Mouse (Mus musculus) myocyte (in vitro differentiated cells): ENCODE data around the gene Cars2. TPM values are rescaled to one million over a fixed set of nuclear protein-coding genes. Genes with fewer than 3 reads are reported as not detected.

Source experiments
- H3K27me3 ChIP-seq: one replicate; pipeline ENCODE4 v1.6.1; 2011; ENCODE audit not compliant: control insufficient read depth, insufficient read depth, insufficient read length
- H3K36me3 ChIP-seq: one replicate; pipeline ENCODE4 v1.6.1; 2011; ENCODE audit not compliant: control insufficient read depth, insufficient read depth
- H3K4me2 ChIP-seq: one replicate; pipeline ENCODE4 v1.6.1; 2011; ENCODE audit warnings: low read depth, control low read depth
- H3K4me3 ChIP-seq: one replicate; pipeline ENCODE4 v1.5.1; 2011; ENCODE audit warnings: mild to moderate bottlenecking, control low read depth, moderate library complexity
- H3K79me2 ChIP-seq: one replicate; pipeline ENCODE4 v1.6.1; 2011; ENCODE audit not compliant: control insufficient read depth, insufficient read depth
- H3ac ChIP-seq: one replicate; pipeline ENCODE4 v1.6.1; 2011; ENCODE audit not compliant: control insufficient read depth, insufficient read length
- CEBPB ChIP-seq: IDR thresholded peaks from 2 replicates; pipeline ENCODE4 v1.6.1; 2011; ENCODE audit warnings: mild to moderate bottlenecking, moderate library complexity; ENCODE audit not compliant: poor library complexity, insufficient read depth, severe bottlenecking
- E2F4 ChIP-seq: IDR thresholded peaks from one replicate; pipeline ENCODE4 v1.6.1; 2011; ENCODE audit warnings: mild to moderate bottlenecking, control low read depth, moderate library complexity; ENCODE audit not compliant: insufficient read depth
- MAX ChIP-seq: IDR thresholded peaks from one replicate; pipeline ENCODE4 v1.6.1; 2011; ENCODE audit warnings: low read depth, mild to moderate bottlenecking, control low read depth
- MYOD1 ChIP-seq, 3 experiments: IDR thresholded peaks; one replicate each; pipeline ENCODE4 v1.6.1; 2011; ENCODE audit warnings: control low read depth in 2 of 3, low read depth in 2 of 3, mild to moderate bottlenecking in 2 of 3, moderate library complexity in 1 of 3; ENCODE audit not compliant: insufficient read length in 2 of 3, control insufficient read depth in 1 of 3
- MYOG ChIP-seq, 3 experiments: IDR thresholded peaks; one replicate each; pipeline ENCODE4 v1.6.1; 2011; ENCODE audit warnings: control low read depth in 2 of 3, low read depth in 2 of 3, mild to moderate bottlenecking in 2 of 3; ENCODE audit not compliant: insufficient read length in 2 of 3, control insufficient read depth in 1 of 3, insufficient read depth in 1 of 3
- POLR2A ChIP-seq: IDR thresholded peaks from one replicate; pipeline ENCODE4 v1.6.1; 2011; ENCODE audit warnings: low read depth, mild to moderate bottlenecking, control low read depth, moderate library complexity; ENCODE audit not compliant: insufficient read length
- POLR2AphosphoS2 ChIP-seq: IDR thresholded peaks from one replicate; pipeline ENCODE4 v1.6.1; 2011; ENCODE audit warnings: low read depth, control low read depth; ENCODE audit not compliant: insufficient read length
- REST ChIP-seq: IDR thresholded peaks from one replicate; pipeline ENCODE4 v1.6.1; 2011; ENCODE audit warnings: mild to moderate bottlenecking, control low read depth, moderate library complexity; ENCODE audit not compliant: insufficient read depth, insufficient read length
- SRF ChIP-seq: IDR thresholded peaks from one replicate; pipeline ENCODE4 v1.6.1; 2011; ENCODE audit warnings: low read depth; ENCODE audit not compliant: control insufficient read depth, insufficient read length
- TCF12 ChIP-seq: IDR thresholded peaks from one replicate; pipeline ENCODE4 v1.6.1; 2011; ENCODE audit warnings: mild to moderate bottlenecking, control low read depth; ENCODE audit not compliant: poor library complexity, insufficient read depth, severe bottlenecking
- TCF3 ChIP-seq: IDR thresholded peaks from one replicate; pipeline ENCODE4 v1.6.1; 2011; ENCODE audit warnings: low read depth, control low read depth; ENCODE audit not compliant: insufficient read length
- USF1 ChIP-seq: IDR thresholded peaks from one replicate; pipeline ENCODE4 v1.6.1; 2011; ENCODE audit warnings: low read depth, mild to moderate bottlenecking, control low read depth, moderate library complexity
- polyA plus RNA-seq: library from polyadenylated mRNA; unstranded; fragments of >200 nt; fragmentation: generic; extraction: Trizol; gene quantifications from one replicate; pipeline ENCODE4 v1.2.1, GENCODE M21; 2012; ENCODE audit warnings: missing spikeins

Gene Cars2
- polyA plus RNA-seq, 1 experiment, result 14.4 TPM

DNA sequence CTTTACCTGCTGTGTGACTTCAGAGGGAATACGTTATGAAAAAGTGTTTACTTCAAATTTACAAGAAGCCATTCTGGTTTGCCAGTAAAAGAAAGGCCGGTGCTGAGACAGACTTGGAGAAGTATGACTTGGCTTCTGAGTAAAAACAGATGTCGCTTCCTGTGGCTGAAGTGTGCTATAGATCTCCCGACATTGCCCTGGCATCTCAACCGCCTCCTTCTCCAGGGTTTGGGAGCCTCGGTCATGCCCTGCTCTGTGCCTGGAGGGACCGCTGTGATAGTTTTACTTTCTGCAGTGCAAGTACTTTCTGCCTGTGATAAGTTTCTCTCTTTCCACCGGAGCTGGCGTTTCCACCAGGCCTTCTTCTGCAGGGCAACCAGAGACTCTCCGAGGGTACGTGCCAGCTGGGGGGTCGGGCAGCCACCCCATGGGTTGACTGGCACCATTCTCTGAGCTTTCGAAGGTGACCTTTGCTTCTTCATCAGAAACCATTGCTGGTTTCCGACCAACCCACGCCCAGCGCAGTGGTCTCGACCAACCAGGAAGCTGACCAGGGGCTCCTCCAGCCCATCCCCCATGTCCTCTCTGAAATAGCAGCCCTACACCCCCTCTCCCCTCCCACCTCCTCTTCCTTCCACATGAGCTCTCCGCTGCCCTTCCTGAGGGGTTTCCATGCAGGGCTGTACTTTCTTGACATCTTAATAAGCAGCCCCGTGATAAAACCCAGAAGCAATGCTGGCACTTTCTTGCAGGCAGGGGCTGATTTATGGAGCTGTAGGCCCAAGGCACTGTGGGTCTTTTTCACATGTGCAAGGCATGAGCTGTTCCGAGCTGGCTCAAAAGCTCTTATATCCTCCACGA, 35.2 kb upstream of the Cars2 start:
- H3ac ChIP-seq, result no peak overlapping the region
- H3K36me3 ChIP-seq, result no peaks in the 10 kb centered on the region
- H3K27me3 ChIP-seq, result peaks cover 5% of the 10 kb centered on the region
- H3K79me2 ChIP-seq, result no peaks in the 10 kb centered on the region
- TF ChIP-seq MYOD1 (IDR thresholded peaks at IDR 0.05; ENCODE audit: control insufficient read depth in 1 of 3, insufficient read length in 2 of 3, low read depth in 2 of 3), result no peak
- TF ChIP-seq POLR2A, result no peak
- no peak for TF ChIP-seq MYOG (IDR thresholded peaks at IDR 0.05; ENCODE audit: control insufficient read depth in 1 of 3, insufficient read depth in 1 of 3, insufficient read length in 2 of 3, low read depth in 2 of 3)
- no peak for TF ChIP-seq USF1
- no peak for TF ChIP-seq POLR2AphosphoS2
- TF ChIP-seq TCF12, result no peak
- TF ChIP-seq CEBPB, result no peak
- TF ChIP-seq E2F4, result no peak
- no peak for TF ChIP-seq MAX
- no peak for TF ChIP-seq REST
- TF ChIP-seq SRF, result no peak
- TF ChIP-seq TCF3, result no peak
- H3K4me2 ChIP-seq, result no peak overlapping the region
- no peak overlapping the region for H3K4me3 ChIP-seq

DNA sequence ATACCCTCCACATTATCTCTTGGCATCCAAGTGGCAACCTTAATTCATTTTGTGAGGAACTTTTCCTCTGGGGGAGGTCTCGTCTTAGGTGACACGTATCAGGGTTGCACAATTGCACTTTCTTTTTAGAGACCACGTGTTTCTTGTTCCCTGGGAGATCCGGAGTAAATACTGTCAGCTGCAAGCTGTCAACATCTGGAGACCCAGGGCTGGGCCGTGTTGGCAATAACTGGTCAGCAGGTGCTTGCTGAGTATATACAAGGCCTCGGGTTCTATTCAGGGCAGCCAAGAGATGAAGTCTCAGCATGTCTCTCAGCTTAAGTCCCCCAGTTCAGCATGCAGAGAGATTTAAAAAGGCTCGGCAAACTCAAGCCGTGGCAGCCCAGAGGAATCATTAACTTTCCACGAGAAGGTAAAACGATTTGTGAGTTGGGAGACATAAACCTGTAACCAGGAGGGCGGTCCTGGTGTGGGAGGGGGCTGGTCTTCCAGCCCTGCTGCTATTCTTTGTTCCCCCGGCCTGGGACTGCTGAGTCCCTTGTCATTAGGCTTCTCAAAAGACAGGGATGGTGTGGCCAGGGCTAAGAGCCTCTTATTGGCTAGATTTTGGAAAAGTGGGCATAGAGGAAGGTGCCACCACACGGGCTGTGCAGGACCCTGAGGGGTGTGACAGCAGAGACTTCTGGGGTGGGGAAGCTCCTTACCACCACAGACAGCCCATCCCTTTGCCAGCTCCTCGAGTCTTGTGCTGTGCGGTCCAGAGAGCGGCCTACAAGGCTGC, 25.2 kb upstream of the Cars2 start:
- no peak overlapping the region for H3K4me2 ChIP-seq

DNA sequence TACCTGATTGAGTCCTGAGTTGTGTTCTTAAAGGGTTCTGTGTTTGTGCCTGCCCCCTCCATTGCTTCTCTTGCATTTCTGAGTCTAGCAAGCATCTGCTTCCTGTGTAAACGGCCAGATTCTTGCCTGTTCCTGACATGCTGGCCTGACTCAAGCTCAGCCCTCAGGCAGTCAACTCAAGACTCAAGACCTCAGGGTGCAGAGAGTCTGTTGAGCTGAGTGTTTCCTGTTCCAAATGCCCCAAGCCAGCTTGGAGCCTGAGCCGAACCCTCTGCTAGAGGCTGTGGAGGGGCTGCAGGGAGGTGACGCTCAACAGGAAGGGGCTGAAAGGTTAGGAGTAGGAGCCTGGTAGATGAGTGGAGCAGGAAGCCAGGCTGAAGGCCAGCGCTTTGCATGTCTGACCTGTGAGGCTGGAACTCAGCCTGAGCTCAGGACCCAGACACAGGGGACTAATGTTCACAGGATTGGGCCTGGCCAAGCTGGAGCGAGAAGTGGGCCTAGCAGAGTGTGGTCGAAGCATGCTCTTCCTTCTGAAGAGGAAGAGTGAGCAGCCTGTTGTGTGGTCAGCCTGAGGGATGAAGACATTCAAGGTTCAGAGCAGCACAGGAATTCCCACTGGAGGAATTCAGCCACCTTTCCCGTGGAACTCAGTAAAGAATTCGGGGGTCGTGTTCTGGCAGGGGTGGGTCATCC, 24.5 kb upstream of the Cars2 start:
- no peaks in the 10 kb centered on the region for H3K27me3 ChIP-seq
- H3K4me3 ChIP-seq, result no peak overlapping the region
- no peaks in the 10 kb centered on the region for H3K36me3 ChIP-seq
- no peak overlapping the region for H3K4me2 ChIP-seq
- no peak overlapping the region for H3ac ChIP-seq
- TF ChIP-seq SRF (no peak), TCF12 (no peak), E2F4 (no peak), POLR2AphosphoS2 (no peak), TCF3 (no peak), CEBPB (no peak), MAX (no peak), POLR2A (no peak), MYOD1 (IDR thresholded peaks at IDR 0.05; ENCODE audit: control insufficient read depth in 1 of 3, insufficient read length in 2 of 3, low read depth in 2 of 3) (no peak), MYOG (IDR thresholded peaks at IDR 0.05; ENCODE audit: control insufficient read depth in 1 of 3, insufficient read depth in 1 of 3, insufficient read length in 2 of 3, low read depth in 2 of 3) (no peak), REST (no peak), USF1 (no peak)
- H3K79me2 ChIP-seq, result no peaks in the 10 kb centered on the region

More for the DNA sequence above, 25.2 kb upstream of the Cars2 start:
- Histone ChIP-seq H3K4me3 (no peak overlapping the region), H3ac (no peak overlapping the region), H3K27me3 (no peaks in the 10 kb centered on the region), H3K36me3 (no peaks in the 10 kb centered on the region), H3K79me2 (no peaks in the 10 kb centered on the region)
- TF ChIP-seq TCF12, result no peak
- peak; percentile 42; the same call in 1 of the 2 replicates for TF ChIP-seq CEBPB
- no peak for TF ChIP-seq SRF

DNA sequence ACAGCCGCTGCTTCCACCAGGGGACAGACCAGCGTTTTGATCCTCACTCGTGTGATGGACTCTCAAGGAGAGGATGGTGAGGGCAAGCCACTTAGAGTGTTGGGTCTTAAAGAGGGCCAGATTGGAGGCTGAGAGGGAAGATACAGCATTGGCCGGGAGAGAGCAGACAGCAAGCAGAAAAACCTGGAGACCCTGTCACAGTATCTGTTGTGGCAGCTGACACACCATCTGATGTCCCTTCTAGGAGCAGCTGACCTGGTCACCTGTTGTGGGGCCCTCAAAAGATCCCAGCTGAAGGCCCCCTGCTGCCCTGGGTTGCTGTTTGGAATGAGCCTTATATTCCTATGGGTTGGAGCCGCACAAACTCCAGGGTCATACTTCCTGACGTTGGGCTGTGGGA, 21.8 kb upstream of the Cars2 start:
- Histone ChIP-seq H3K27me3 (no peaks in the 10 kb centered on the region), H3K4me2 (no peak overlapping the region), H3K79me2 (no peaks in the 10 kb centered on the region), H3K4me3 (no peak overlapping the region), H3ac (no peak overlapping the region), H3K36me3 (no peaks in the 10 kb centered on the region)
- TF ChIP-seq TCF3, result peak; percentile 48
- peak in 1 of 3 experiments; percentile 86 for TF ChIP-seq MYOG (IDR thresholded peaks at IDR 0.05; ENCODE audit: control insufficient read depth in 1 of 3, insufficient read depth in 1 of 3, insufficient read length in 2 of 3, low read depth in 2 of 3)
- TF ChIP-seq SRF, result no peak
- peak in 2 of 3 experiments; percentile 59 to 68 for TF ChIP-seq MYOD1 (IDR thresholded peaks at IDR 0.05; ENCODE audit: control insufficient read depth in 1 of 3, insufficient read length in 2 of 3, low read depth in 2 of 3)
- TF ChIP-seq REST, result no peak
- peak; percentile 36 for TF ChIP-seq TCF12
